Mouse (Mus musculus): ENCODE measurements around the gene Exosc7. TPM values are rescaled to one million over a fixed set of nuclear protein-coding genes. Genes with fewer than 3 reads are reported as not detected.

Gene Exosc7
- polyA plus RNA-seq, 1 experiment = 40.4 TPM

DNA sequence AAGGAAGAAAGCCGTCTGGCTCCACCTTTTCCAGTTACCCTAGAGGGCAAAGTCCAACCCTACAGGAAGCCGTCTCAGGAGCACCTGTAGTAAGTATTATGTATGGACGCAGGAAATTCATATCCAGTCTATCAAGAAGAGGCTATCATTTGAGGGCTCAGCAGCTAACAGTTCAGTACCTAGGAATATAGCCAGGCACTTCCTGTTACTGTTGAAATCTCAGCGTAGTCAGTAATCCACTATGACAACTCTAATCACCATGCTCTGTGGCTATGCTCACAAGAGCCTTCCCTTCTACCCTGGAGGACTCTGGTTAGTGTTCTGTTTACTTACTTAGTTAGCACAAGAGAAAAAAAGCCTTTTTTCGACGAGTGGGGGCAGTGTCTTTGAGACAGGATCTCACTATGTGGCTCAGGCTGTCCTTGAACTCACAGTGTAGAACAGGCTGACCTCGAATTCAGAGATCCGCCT lies 1.2 kb upstream of the Exosc7 start:
- TF ChIP-seq POLR2A (IDR thresholded peaks at IDR 0.05; ENCODE audit: control insufficient read depth, extremely low read depth, insufficient read depth, low read length, poor library complexity) = no peak
- no peak for TF ChIP-seq CTCF (IDR thresholded peaks at IDR 0.05; ENCODE audit: borderline replicate concordance, control insufficient read depth, extremely low read depth, insufficient read depth, low read length, poor library complexity)
- DNase-seq = peak; percentile 8
- Histone ChIP-seq H3K27me3 (ENCODE audit: control insufficient read depth, insufficient read depth, low read length) (no peaks in the 10 kb centered on the region), H3K4me1 (replicated peaks; ENCODE audit: control insufficient read depth, insufficient read depth, low read length) (peaks cover 10% of the 10 kb centered on the region), H3K4me3 (ENCODE audit: control insufficient read depth, insufficient read depth, low read length) (no peak overlapping the region), H3K27ac (ENCODE audit: control insufficient read depth, insufficient read depth, low read length) (no peak overlapping the region), H3K36me3 (ENCODE audit: control insufficient read depth, insufficient read depth, low read length) (no peaks in the 10 kb centered on the region)
- 47% methylated on average over 8 of the region's 8 CpGs for WGBS

DNA sequence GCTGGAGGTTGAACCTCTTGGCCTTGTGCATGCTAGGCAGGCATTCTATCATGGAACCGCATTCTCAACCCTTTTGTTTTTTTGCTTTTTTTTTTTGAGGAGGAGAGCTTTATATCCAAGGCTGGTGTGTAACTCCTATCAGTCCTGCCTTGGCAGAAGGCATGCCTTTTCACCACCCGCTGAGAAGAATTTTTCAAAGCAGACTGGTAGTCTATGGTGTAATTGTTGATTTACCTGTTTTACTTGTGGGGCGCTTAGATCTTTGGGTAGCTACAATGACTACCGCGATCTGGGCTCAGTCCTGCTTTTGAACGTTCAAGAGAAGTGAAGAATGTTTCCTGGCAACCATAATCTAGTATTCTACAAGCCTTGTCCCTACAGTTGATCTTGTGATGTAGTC lies 916 bp downstream of the Exosc7 start:
- Histone ChIP-seq H3K27me3 (ENCODE audit: control insufficient read depth, insufficient read depth, low read length) (no peaks in the 10 kb centered on the region), H3K4me1 (replicated peaks; ENCODE audit: control insufficient read depth, insufficient read depth, low read length) (peaks cover 10% of the 10 kb centered on the region), H3K4me3 (ENCODE audit: control insufficient read depth, insufficient read depth, low read length) (no peak overlapping the region), H3K36me3 (ENCODE audit: control insufficient read depth, insufficient read depth, low read length) (peaks cover 2% of the 10 kb centered on the region), H3K27ac (ENCODE audit: control insufficient read depth, insufficient read depth, low read length) (no peak overlapping the region)
- DNase-seq = no peak
- TF ChIP-seq POLR2A (IDR thresholded peaks at IDR 0.05; ENCODE audit: control insufficient read depth, extremely low read depth, insufficient read depth, low read length, poor library complexity) (no peak), CTCF (IDR thresholded peaks at IDR 0.05; ENCODE audit: borderline replicate concordance, control insufficient read depth, extremely low read depth, insufficient read depth, low read length, poor library complexity) (no peak)
- 59% methylated on average over 6 of the region's 6 CpGs for WGBS

DNA sequence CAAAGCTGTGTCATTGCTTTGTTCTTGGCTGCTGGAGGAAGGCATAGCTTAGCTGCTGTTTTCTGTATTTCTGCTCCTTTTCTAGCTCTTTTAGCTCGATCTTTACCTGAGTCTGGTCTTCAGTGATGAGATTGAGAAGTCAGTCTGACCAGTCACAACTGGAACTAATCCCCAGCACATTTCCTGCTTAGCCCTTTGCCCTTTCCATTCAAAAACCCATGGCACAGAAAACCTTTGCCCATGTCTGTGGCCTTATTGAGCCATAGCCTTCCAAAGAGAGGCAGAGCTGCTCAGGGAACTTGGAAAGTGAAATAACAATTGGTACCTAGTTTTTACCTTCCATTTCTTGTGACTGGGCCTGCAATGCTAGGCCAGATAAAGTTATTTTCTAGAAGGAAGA lies 2.6 kb downstream of the Exosc7 start:
- Histone ChIP-seq H3K4me1 (replicated peaks; ENCODE audit: control insufficient read depth, insufficient read depth, low read length) (peaks cover 10% of the 10 kb centered on the region), H3K27ac (ENCODE audit: control insufficient read depth, insufficient read depth, low read length) (no peak overlapping the region), H3K27me3 (ENCODE audit: control insufficient read depth, insufficient read depth, low read length) (no peaks in the 10 kb centered on the region), H3K36me3 (ENCODE audit: control insufficient read depth, insufficient read depth, low read length) (peaks cover 18% of the 10 kb centered on the region), H3K4me3 (ENCODE audit: control insufficient read depth, insufficient read depth, low read length) (no peak overlapping the region)
- TF ChIP-seq POLR2A (IDR thresholded peaks at IDR 0.05; ENCODE audit: control insufficient read depth, extremely low read depth, insufficient read depth, low read length, poor library complexity) (no peak), CTCF (IDR thresholded peaks at IDR 0.05; ENCODE audit: borderline replicate concordance, control insufficient read depth, extremely low read depth, insufficient read depth, low read length, poor library complexity) (no peak)
- DNase-seq = no peak
- WGBS = 93% methylated on average over 1 of the region's 1 CpGs

DNA sequence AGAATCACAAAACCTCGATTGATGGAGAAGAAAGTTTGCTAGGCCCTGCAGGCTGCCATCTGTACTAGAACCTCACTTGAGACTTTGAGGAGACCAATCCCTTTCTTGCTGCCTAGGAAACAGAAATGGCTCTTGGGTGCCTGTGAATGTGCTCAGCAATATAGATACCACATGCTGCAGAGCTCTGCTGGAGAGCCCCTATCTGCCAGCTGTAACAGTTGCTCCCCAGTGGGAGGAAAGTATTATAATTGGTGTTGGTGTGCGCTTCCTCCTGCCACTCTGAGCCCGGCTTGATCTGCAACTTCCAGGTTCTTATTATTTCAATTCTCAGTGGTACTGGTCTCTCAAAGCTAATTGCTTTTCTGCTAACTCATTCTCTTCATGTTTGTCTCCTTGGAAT lies 10.0 kb downstream of the Exosc7 start:
- Histone ChIP-seq H3K27ac (ENCODE audit: control insufficient read depth, insufficient read depth, low read length) (no peak overlapping the region), H3K4me1 (replicated peaks; ENCODE audit: control insufficient read depth, insufficient read depth, low read length) (no peaks in the 10 kb centered on the region), H3K36me3 (ENCODE audit: control insufficient read depth, insufficient read depth, low read length) (peaks cover 40% of the 10 kb centered on the region), H3K4me3 (ENCODE audit: control insufficient read depth, insufficient read depth, low read length) (no peak overlapping the region), H3K27me3 (ENCODE audit: control insufficient read depth, insufficient read depth, low read length) (no peaks in the 10 kb centered on the region)
- WGBS = 98% methylated on average over 3 of the region's 3 CpGs
- TF ChIP-seq POLR2A (IDR thresholded peaks at IDR 0.05; ENCODE audit: control insufficient read depth, extremely low read depth, insufficient read depth, low read length, poor library complexity) (no peak), CTCF (IDR thresholded peaks at IDR 0.05; ENCODE audit: borderline replicate concordance, control insufficient read depth, extremely low read depth, insufficient read depth, low read length, poor library complexity) (no peak)
- DNase-seq = no peak

DNA sequence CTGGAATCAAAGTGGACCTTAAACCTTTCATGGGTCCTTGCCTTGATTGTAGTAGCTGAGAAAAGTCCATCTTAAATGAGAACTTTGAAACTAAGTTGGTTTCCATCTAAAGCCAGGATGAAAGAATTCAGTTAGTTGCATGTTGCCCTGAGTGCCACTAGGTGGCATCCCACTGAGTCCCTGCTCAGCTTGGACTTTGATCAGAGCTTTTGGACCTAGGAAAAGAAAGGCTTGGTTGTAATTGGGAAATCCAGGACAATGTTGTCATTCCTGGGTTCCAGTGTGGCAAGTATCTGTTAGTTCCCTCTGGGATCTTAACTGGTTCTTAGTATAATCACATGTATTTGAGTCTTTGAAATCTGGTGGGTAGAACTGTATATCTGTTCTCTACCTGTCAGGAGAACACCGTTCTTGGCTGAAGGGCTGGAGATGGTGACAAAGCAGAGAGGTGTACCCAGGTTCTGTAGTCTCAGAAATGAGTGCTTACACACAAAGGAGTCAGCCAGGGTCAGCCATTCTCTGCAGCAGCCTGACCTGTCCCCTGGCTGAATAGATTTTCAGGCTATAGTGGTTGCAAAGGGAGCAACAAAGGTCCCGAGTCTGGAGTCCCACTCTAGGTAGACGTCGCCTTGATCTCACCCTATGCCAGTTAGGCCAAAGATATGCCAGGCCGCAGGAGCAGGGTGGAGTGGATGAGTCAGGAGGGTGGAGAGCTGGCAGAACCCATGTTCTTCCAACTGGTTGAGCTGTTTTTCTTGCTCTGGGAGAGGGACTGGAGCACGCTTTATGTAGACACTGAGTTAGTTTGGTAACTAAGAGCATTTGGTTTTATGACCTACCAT lies 10.8 kb downstream of the Exosc7 start:
- TF ChIP-seq POLR2A (IDR thresholded peaks at IDR 0.05; ENCODE audit: control insufficient read depth, extremely low read depth, insufficient read depth, low read length, poor library complexity) (no peak), CTCF (IDR thresholded peaks at IDR 0.05; ENCODE audit: borderline replicate concordance, control insufficient read depth, extremely low read depth, insufficient read depth, low read length, poor library complexity) (no peak)
- H3K27ac ChIP-seq (ENCODE audit: control insufficient read depth, insufficient read depth, low read length) = no peak overlapping the region
- H3K4me3 ChIP-seq (ENCODE audit: control insufficient read depth, insufficient read depth, low read length) = no peak overlapping the region
- H3K36me3 ChIP-seq (ENCODE audit: control insufficient read depth, insufficient read depth, low read length) = peaks cover 41% of the 10 kb centered on the region
- WGBS = 92% methylated on average over 6 of the region's 6 CpGs
- peak; percentile 6 for DNase-seq
- no peaks in the 10 kb centered on the region for H3K4me1 ChIP-seq (replicated peaks; ENCODE audit: control insufficient read depth, insufficient read depth, low read length)
- H3K27me3 ChIP-seq (ENCODE audit: control insufficient read depth, insufficient read depth, low read length) = no peaks in the 10 kb centered on the region

DNA sequence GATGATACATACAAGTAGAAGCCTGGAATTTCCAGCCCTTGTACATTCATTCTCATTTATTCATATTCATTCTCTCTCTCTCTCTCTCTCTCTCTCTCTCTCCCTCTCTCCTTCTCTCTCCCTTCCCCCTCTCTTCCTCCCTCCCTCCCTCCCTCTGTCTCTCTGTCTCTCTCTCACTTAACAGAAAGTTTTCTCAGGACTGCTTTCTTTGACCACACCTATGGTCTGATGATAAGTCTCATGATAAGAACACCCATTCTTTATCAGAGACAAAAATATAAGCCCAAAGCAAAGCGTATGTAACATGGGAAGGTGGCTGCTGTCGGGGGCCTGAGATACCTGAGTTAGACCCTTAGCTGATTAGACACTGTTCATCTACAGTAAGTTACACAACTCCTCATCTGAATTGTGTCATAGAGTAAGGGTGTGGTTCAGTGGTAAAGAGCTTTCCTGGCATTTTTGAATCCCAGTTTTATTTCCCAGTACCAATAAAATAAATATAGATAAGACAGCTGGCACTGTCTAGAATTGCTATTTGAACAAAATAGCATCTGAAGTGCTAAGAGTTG lies 11.5 kb downstream of the Exosc7 start:
- H3K4me1 ChIP-seq (replicated peaks; ENCODE audit: control insufficient read depth, insufficient read depth, low read length) = no peaks in the 10 kb centered on the region
- TF ChIP-seq POLR2A (IDR thresholded peaks at IDR 0.05; ENCODE audit: control insufficient read depth, extremely low read depth, insufficient read depth, low read length, poor library complexity) = no peak
- TF ChIP-seq CTCF (IDR thresholded peaks at IDR 0.05; ENCODE audit: borderline replicate concordance, control insufficient read depth, extremely low read depth, insufficient read depth, low read length, poor library complexity) = no peak
- H3K36me3 ChIP-seq (ENCODE audit: control insufficient read depth, insufficient read depth, low read length) = peaks cover 41% of the 10 kb centered on the region
- no peak for DNase-seq
- H3K27me3 ChIP-seq (ENCODE audit: control insufficient read depth, insufficient read depth, low read length) = no peaks in the 10 kb centered on the region
- WGBS = 96% methylated on average over 2 of the region's 2 CpGs
- no peak overlapping the region for H3K27ac ChIP-seq (ENCODE audit: control insufficient read depth, insufficient read depth, low read length)
- H3K4me3 ChIP-seq (ENCODE audit: control insufficient read depth, insufficient read depth, low read length) = no peak overlapping the region

Measured in thymus, adult 2 months (tissue).